Mouse (Mus musculus): ENCODE results near the gene Tgfbr3. TPM values are rescaled to one million over a fixed set of nuclear protein-coding genes. Genes with fewer than 3 reads are reported as not detected.

Tgfbr3 gene
- polyA plus RNA-seq, 1 experiment, result 40.0 TPM

DNA sequence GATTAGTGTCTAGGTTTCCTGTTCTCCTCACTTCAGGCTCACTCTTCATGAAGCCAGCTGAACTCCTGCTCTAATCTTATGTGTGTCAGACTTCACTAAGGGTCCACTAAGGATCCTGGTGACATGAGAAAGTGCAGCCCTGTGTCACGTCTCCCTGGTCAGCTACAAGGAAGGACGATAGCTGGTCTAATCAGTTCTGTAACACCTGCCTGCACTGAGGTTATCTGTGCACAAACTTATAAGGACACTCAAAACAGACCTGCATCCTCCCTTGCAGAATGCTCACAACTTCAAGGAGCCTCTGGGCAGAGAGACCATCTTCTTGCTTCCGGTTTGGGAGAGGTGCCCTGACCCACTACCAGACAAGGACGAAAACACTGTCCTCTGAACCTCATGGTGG lies 107.6 kb downstream of the Tgfbr3 start:
- 0 out of 2 replicates have a peak, but pooled peaks cover 2% of the 10 kb centered on the region for H3K4me1 ChIP-seq (ENCODE audit: control insufficient read depth, insufficient read depth, low read length)
- no peak overlapping the region for H3K4me3 ChIP-seq (ENCODE audit: insufficient read depth, low read length)
- no peak for TF ChIP-seq CTCF (IDR thresholded peaks at IDR 0.05; ENCODE audit: borderline replicate concordance, insufficient read depth, low read length)
- TF ChIP-seq POLR2A (IDR thresholded peaks at IDR 0.05; ENCODE audit: low read depth, low read length), result no peak
- no peak overlapping the region for H3K27ac ChIP-seq (ENCODE audit: insufficient read depth, low read length)

DNA sequence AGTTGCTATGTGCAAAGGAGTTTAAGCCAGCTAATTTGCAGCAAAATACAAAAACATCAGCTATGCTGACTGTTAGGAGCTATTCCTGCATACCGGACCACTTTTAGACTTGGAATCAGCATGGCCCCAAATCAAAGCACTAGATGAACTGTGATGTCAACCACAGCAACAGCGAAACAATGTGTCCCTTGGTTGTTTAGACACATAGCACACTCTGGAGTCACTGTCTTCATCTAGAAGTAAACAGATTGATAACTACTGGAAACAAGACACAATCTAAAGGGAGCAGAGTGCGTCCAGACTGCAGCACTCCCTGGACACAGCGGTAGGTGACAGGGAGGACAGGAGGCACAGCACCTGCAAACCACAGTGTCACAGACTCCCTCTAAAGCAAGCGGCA lies 110.2 kb downstream of the Tgfbr3 start:
- Histone ChIP-seq H3K4me3 (ENCODE audit: insufficient read depth, low read length) (no peak overlapping the region), H3K4me1 (ENCODE audit: control insufficient read depth, insufficient read depth, low read length) (0 out of 2 replicates have a peak, but pooled peaks cover 2% of the 10 kb centered on the region), H3K27ac (ENCODE audit: insufficient read depth, low read length) (no peak overlapping the region)
- TF ChIP-seq POLR2A (IDR thresholded peaks at IDR 0.05; ENCODE audit: low read depth, low read length), result no peak
- TF ChIP-seq CTCF (IDR thresholded peaks at IDR 0.05; ENCODE audit: borderline replicate concordance, insufficient read depth, low read length), result no peak

DNA sequence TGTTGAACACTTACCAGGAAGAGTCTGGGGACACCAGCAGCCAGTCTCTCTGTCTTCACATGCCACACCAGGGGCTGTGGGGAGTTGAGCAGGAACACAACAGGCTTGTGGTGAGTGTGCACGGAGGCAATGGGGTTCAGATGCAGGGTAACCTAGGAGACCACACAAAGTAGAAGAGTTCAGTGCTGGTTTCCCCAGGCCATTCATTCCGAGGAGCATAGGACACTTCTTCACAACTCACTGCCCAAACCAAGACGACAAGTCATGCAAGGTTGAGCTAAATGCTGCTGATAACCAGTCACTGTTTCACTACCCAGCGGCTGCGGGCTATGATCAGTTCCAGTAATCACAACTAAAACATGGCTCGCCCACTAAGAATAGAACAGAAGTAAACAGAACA lies 111.6 kb downstream of the Tgfbr3 start:
- Histone ChIP-seq H3K4me1 (ENCODE audit: control insufficient read depth, insufficient read depth, low read length) (0 out of 2 replicates have a peak, but pooled peaks cover 2% of the 10 kb centered on the region), H3K27ac (ENCODE audit: insufficient read depth, low read length) (no peak overlapping the region), H3K4me3 (ENCODE audit: insufficient read depth, low read length) (no peak overlapping the region)
- no peak for TF ChIP-seq POLR2A (IDR thresholded peaks at IDR 0.05; ENCODE audit: low read depth, low read length)
- TF ChIP-seq CTCF (IDR thresholded peaks at IDR 0.05; ENCODE audit: borderline replicate concordance, insufficient read depth, low read length), result no peak

DNA sequence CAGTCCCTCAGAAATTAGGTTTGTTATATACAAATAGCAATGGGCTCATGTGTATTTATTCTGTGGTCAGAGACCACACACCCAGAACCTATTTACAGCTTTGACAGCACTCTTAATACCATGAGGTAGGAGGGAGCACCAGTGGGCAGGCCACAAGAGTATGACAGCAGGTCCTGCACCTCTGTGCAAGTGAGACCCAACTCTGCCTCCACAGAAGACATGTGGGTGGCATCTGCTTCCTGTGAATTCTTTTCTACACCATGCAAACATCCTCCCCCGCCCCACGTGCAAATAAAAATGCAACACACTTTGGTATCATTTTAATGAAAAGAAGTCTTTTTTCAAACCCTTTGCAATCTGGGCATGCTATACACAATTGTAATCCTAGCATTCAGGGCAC lies 112.2 kb downstream of the Tgfbr3 start:
- TF ChIP-seq POLR2A (IDR thresholded peaks at IDR 0.05; ENCODE audit: low read depth, low read length) (no peak), CTCF (IDR thresholded peaks at IDR 0.05; ENCODE audit: borderline replicate concordance, insufficient read depth, low read length) (no peak)
- no peak overlapping the region for H3K4me3 ChIP-seq (ENCODE audit: insufficient read depth, low read length)
- no peak overlapping the region for H3K27ac ChIP-seq (ENCODE audit: insufficient read depth, low read length)
- 0 out of 2 replicates have a peak, but pooled peaks cover 2% of the 10 kb centered on the region for H3K4me1 ChIP-seq (ENCODE audit: control insufficient read depth, insufficient read depth, low read length)

DNA sequence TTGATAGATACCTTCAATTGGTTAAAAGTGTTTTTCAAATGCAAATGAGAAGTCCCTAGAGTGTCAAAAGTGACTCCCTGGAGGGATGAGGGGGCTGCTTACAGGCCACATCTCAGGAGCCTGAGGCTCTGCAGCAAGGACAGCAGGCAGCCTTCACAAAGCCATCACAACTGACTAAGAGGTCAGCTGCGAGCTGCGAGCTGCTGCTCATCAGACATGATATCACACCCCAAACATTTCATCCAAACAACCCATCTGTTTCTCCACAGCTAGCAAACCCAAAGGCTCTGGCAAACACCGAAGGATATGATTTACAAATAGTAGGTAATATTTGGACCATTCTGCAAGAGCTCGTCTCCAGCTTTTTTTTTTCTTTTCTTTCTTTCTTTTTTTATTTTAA lies 112.6 kb downstream of the Tgfbr3 start:
- Histone ChIP-seq H3K4me1 (ENCODE audit: control insufficient read depth, insufficient read depth, low read length) (0 out of 2 replicates have a peak, but pooled peaks cover 2% of the 10 kb centered on the region), H3K27ac (ENCODE audit: insufficient read depth, low read length) (no peak overlapping the region), H3K4me3 (ENCODE audit: insufficient read depth, low read length) (no peak overlapping the region)
- no peak for TF ChIP-seq CTCF (IDR thresholded peaks at IDR 0.05; ENCODE audit: borderline replicate concordance, insufficient read depth, low read length)

DNA sequence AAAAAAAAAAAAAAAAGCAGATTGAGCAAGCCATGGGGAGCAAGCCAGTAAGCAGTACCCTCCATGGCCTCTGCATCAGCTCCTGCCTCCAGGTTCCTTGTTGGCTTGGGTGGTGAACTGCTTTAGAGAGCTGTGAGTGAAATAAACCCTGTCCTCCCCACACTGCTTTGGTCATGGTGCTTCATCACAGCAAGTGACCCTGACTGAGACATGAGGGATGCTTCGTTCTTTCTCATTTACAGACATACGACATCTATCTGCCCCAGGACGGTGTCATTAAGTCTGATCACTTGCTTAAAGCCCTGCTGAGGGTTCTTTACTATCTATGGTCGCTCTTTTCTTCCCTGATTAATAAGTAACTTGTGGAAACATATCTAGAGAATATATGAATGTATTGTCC lies 113.2 kb downstream of the Tgfbr3 start:
- 0 out of 2 replicates have a peak, but pooled peaks cover 2% of the 10 kb centered on the region for H3K4me1 ChIP-seq (ENCODE audit: control insufficient read depth, insufficient read depth, low read length)
- TF ChIP-seq CTCF (IDR thresholded peaks at IDR 0.05; ENCODE audit: borderline replicate concordance, insufficient read depth, low read length), result no peak
- no peak for TF ChIP-seq POLR2A (IDR thresholded peaks at IDR 0.05; ENCODE audit: low read depth, low read length)
- H3K4me3 ChIP-seq (ENCODE audit: insufficient read depth, low read length), result no peak overlapping the region
- H3K27ac ChIP-seq (ENCODE audit: insufficient read depth, low read length), result no peak overlapping the region

DNA sequence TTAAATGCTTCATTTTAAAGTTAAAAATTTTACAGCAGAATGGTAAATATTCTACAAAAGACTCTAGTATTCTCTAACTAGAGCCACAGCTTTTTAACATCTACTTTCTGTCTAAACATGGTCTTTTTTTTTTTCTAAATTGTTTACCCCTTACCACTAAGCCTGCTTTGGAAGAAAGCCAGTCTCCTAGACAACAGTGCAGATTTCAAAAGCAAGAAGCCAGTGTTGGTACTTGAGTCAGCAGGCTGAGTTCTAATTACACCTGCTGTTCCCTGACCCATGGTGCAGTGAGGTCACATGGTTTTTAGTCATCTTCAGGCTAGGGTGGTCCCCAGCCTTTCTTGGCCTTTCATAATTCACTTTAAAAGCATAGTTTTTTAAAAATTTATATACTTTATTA lies 115.2 kb downstream of the Tgfbr3 start:
- 0 out of 2 replicates have a peak, but pooled peaks cover 2% of the 10 kb centered on the region for H3K4me1 ChIP-seq (ENCODE audit: control insufficient read depth, insufficient read depth, low read length)

DNA sequence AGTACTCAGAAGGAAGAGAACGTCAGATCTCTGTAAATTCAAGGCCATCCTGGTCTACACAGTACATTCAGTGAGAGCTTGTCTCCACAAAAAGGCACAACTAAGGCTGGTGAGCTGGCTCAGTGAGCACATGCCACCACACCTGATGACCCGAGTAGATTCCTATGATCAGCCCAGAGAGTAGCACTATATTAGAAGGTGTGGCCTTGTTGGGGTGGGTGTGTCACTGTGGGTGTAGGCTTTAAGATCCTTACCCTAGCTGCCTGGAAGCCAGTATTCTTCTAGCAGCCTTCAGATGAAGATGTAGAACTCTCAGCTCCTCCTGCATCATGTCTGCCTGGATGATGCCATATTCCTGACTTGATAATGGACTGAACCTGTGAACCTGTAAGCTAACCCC lies 115.9 kb downstream of the Tgfbr3 start:
- H3K4me3 ChIP-seq (ENCODE audit: insufficient read depth, low read length), result no peak overlapping the region

More for the DNA sequence above, 115.2 kb downstream of the Tgfbr3 start:
- TF ChIP-seq POLR2A (IDR thresholded peaks at IDR 0.05; ENCODE audit: low read depth, low read length), result no peak
- no peak for TF ChIP-seq CTCF (IDR thresholded peaks at IDR 0.05; ENCODE audit: borderline replicate concordance, insufficient read depth, low read length)
- Histone ChIP-seq H3K27ac (ENCODE audit: insufficient read depth, low read length) (no peak overlapping the region), H3K4me3 (ENCODE audit: insufficient read depth, low read length) (no peak overlapping the region)

DNA sequence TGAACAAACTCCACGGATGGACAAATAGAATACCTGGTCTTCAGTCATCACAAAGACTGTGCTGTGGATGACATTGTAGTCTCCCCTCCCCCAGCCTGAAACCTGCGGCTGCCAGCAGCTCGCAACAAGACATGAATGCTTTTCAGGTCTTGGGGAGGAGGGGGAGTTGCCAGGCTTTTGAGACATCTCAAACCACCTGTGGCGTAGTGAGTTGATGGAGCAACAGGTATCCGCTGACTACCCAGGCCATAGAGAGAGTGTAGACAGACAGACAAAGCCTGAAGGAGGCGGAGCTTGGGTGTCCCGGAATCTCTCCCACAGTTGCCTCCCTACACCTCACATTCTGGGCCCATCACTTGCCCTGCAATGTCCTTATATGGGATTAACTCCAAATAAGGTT lies 117.6 kb downstream of the Tgfbr3 start:
- Histone ChIP-seq H3K4me3 (ENCODE audit: insufficient read depth, low read length) (no peak overlapping the region), H3K27ac (ENCODE audit: insufficient read depth, low read length) (no peak overlapping the region), H3K4me1 (ENCODE audit: control insufficient read depth, insufficient read depth, low read length) (peaks cover 8% of the 10 kb centered on the region; the same call in 1 of the 2 replicates)
- TF ChIP-seq CTCF (IDR thresholded peaks at IDR 0.05; ENCODE audit: borderline replicate concordance, insufficient read depth, low read length) (no peak), POLR2A (IDR thresholded peaks at IDR 0.05; ENCODE audit: low read depth, low read length) (no peak)

More for the DNA sequence above, 115.9 kb downstream of the Tgfbr3 start:
- TF ChIP-seq CTCF (IDR thresholded peaks at IDR 0.05; ENCODE audit: borderline replicate concordance, insufficient read depth, low read length), result no peak
- no peak for TF ChIP-seq POLR2A (IDR thresholded peaks at IDR 0.05; ENCODE audit: low read depth, low read length)
- Histone ChIP-seq H3K27ac (ENCODE audit: insufficient read depth, low read length) (no peak overlapping the region), H3K4me1 (ENCODE audit: control insufficient read depth, insufficient read depth, low read length) (peaks cover 5% of the 10 kb centered on the region; the same call in 1 of the 2 replicates)

DNA sequence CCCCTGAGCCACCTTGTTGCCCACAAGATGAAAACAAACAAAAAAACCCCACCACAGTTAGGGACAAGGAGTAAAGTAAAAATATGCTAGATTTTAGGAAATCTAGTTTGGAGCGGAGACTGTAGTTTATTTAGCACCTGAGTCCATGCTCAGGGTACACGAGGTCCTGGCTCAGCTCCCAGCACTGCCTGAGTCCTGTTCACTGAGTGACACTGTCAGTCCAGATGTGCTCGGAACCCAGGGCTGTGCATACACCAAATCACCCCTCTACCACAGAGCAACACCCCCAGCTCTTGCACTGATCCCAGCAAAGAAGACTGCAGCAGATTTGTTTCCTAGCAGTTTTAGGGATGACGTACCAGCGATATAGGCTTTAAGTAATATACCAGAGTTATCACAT lies 119.6 kb downstream of the Tgfbr3 start:
- H3K4me3 ChIP-seq (ENCODE audit: insufficient read depth, low read length), result no peak overlapping the region
- H3K4me1 ChIP-seq (ENCODE audit: control insufficient read depth, insufficient read depth, low read length), result peaks cover 15% of the 10 kb centered on the region
- no peak overlapping the region for H3K27ac ChIP-seq (ENCODE audit: insufficient read depth, low read length)
- TF ChIP-seq CTCF (IDR thresholded peaks at IDR 0.05; ENCODE audit: borderline replicate concordance, insufficient read depth, low read length) (no peak), POLR2A (IDR thresholded peaks at IDR 0.05; ENCODE audit: low read depth, low read length) (no peak)

Measured in embryonic fibroblast, embryonic 13.5 days (primary cell).